Mouse (Mus musculus): ENCODE measurements at regions not wholly inside any gene's neighbourhood (a gene's known extent, or its start where the extent isn't known, plus 50 kb on each side); places are given as distances from the start of the nearest gene placed in this dataset.

- no peak for DNase-seq (ENCODE audit: extremely low spot score in 1 of 2, low spot score in 2 of 2)
- intact Hi-C loops (cut with DNase I): no loop called here
Measured at GRCm38 (mm10) chr3:52158788-52159260, 53.9 kb upstream of the Maml3 start.

- DNase-seq (ENCODE audit: extremely low spot score in 1 of 2, low spot score in 2 of 2): no peak
- intact Hi-C loops (cut with DNase I): no loop called here
Measured at GRCm38 (mm10) chr3:52161688-52162087, 56.8 kb upstream of the Maml3 start.

- DNase-seq (ENCODE audit: extremely low spot score in 1 of 2, low spot score in 2 of 2): no peak
- intact Hi-C loops (cut with DNase I): no loop called here
Measured at GRCm38 (mm10) chr3:52163990-52164389, 59.1 kb upstream of the Maml3 start.

- no peak for DNase-seq (ENCODE audit: extremely low spot score in 1 of 2, low spot score in 2 of 2)
- intact Hi-C loops (cut with DNase I): no loop called here
Measured at GRCm38 (mm10) chr3:52167420-52167819, 62.5 kb upstream of the Maml3 start.

GRCm38 (mm10) chr3:52170847-52171246 lies 66.0 kb upstream of the Maml3 start:
- intact Hi-C loops (cut with DNase I): no loop called here
- no peak for DNase-seq (ENCODE audit: extremely low spot score in 1 of 2, low spot score in 2 of 2)

GRCm38 (mm10) chr3:52171303-52171702 lies 66.4 kb upstream of the Maml3 start:
- intact Hi-C loops (cut with DNase I): no loop called here
- DNase-seq (ENCODE audit: extremely low spot score in 1 of 2, low spot score in 2 of 2): no peak

GRCm38 (mm10) chr3:52173490-52173889 lies 68.6 kb upstream of the Maml3 start:
- intact Hi-C loops (cut with DNase I): no loop called here
- no peak for DNase-seq (ENCODE audit: extremely low spot score in 1 of 2, low spot score in 2 of 2)

GRCm38 (mm10) chr3:52176108-52176507 lies 71.2 kb upstream of the Maml3 start:
- intact Hi-C loops (cut with DNase I): loop anchor here (5.0 kb wide), 1 partner anchor 69 kb away; the partner anchor contains the start of gene Maml3
- DNase-seq (ENCODE audit: extremely low spot score in 1 of 2, low spot score in 2 of 2): no peak

- intact Hi-C loops (cut with DNase I): loop anchor here (5.0 kb wide), 1 partner anchor 72 kb away; the partner anchor contains the start of gene Maml3
- DNase-seq (ENCODE audit: extremely low spot score in 1 of 2, low spot score in 2 of 2): no peak
Measured at GRCm38 (mm10) chr3:52178851-52179250, 74.0 kb upstream of the Maml3 start.

- intact Hi-C loops (cut with DNase I): loop anchor here (5.0 kb wide), 1 partner anchor 72 kb away; the partner anchor contains the start of gene Maml3
- peak; percentile 70 to 84 for DNase-seq (ENCODE audit: extremely low spot score in 1 of 2, low spot score in 2 of 2)
Measured at GRCm38 (mm10) chr3:52179686-52180085, 74.8 kb upstream of the Maml3 start.

- intact Hi-C loops (cut with DNase I): no loop called here
- DNase-seq (ENCODE audit: extremely low spot score in 1 of 2, low spot score in 2 of 2): no peak
Measured at GRCm38 (mm10) chr3:52180306-52180705, 75.4 kb upstream of the Maml3 start.

GRCm38 (mm10) chr3:52180785-52181184 lies 75.9 kb upstream of the Maml3 start:
- intact Hi-C loops (cut with DNase I): no loop called here
- DNase-seq (ENCODE audit: extremely low spot score in 1 of 2, low spot score in 2 of 2): peak in 1 of 2 experiments; percentile 86

- DNase-seq (ENCODE audit: extremely low spot score in 1 of 2, low spot score in 2 of 2): no peak
- intact Hi-C loops (cut with DNase I): no loop called here
Measured at GRCm38 (mm10) chr3:52181326-52182101, 76.6 kb upstream of the Maml3 start.

- intact Hi-C loops (cut with DNase I): no loop called here
- no peak for DNase-seq (ENCODE audit: extremely low spot score in 1 of 2, low spot score in 2 of 2)
Measured at GRCm38 (mm10) chr3:52184241-52184640, 79.4 kb upstream of the Maml3 start.

GRCm38 (mm10) chr3:52185351-52185750 lies 80.5 kb upstream of the Maml3 start:
- intact Hi-C loops (cut with DNase I): no loop called here

GRCm38 (mm10) chr3:52187401-52187801 lies 80.7 kb upstream of the Foxo1 start:
- no peak for DNase-seq (ENCODE audit: extremely low spot score in 1 of 2, low spot score in 2 of 2)
- intact Hi-C loops (cut with DNase I): no loop called here

More at GRCm38 (mm10) chr3:52185351-52185750, 80.5 kb upstream of the Maml3 start:
- no peak for DNase-seq (ENCODE audit: extremely low spot score in 1 of 2, low spot score in 2 of 2)

GRCm38 (mm10) chr3:52188303-52188702 lies 79.8 kb upstream of the Foxo1 start:
- no peak for DNase-seq (ENCODE audit: extremely low spot score in 1 of 2, low spot score in 2 of 2)
- intact Hi-C loops (cut with DNase I): no loop called here

- no peak for DNase-seq (ENCODE audit: extremely low spot score in 1 of 2, low spot score in 2 of 2)
- intact Hi-C loops (cut with DNase I): no loop called here
Measured at GRCm38 (mm10) chr3:52189016-52189415, 79.1 kb upstream of the Foxo1 start.

- no peak for DNase-seq (ENCODE audit: extremely low spot score in 1 of 2, low spot score in 2 of 2)
- intact Hi-C loops (cut with DNase I): loop anchor here (10.0 kb wide), 1 partner anchor 315 kb away; no protein-coding TSS in a partner anchor
Measured at GRCm38 (mm10) chr3:52190021-52190420, 78.1 kb upstream of the Foxo1 start.

GRCm38 (mm10) chr3:52193026-52193425 lies 75.1 kb upstream of the Foxo1 start:
- intact Hi-C loops (cut with DNase I): loop anchor here (10.0 kb wide), 1 partner anchor 318 kb away; no protein-coding TSS in a partner anchor
- no peak for DNase-seq (ENCODE audit: extremely low spot score in 1 of 2, low spot score in 2 of 2)

All from left cerebral cortex, postnatal 10 days (tissue).